Mouse (Mus musculus): ENCODE results near the gene Pnpla8.

The Pnpla8 gene

GRCm38 (mm10) chr12:44357881-44358280 is 136.7 kb downstream of the Pnpla8 start:
- no peak for DNase-seq

GRCm38 (mm10) chr12:44371076-44371710 is 150.0 kb downstream of the Pnpla8 start:
- no peak for DNase-seq

All from right cerebral cortex, postnatal 4 days (tissue).